Mouse (Mus musculus): ENCODE results near the gene Edc3.

- TF ChIP-seq POLR2A (IDR thresholded peaks at IDR 0.05; ENCODE audit: borderline replicate concordance, extremely low read depth, insufficient read depth, insufficient read length, poor library complexity, severe bottlenecking): no peak
- peak; percentile 4; the same call in 1 of the 2 replicates for TF ChIP-seq CTCF (IDR thresholded peaks at IDR 0.05; ENCODE audit: borderline replicate concordance, extremely low read depth, insufficient read depth, insufficient read length)
Observed at GRCm38 (mm10) chr9:57728312-57728711, 20.0 kb downstream of the Edc3 start.
